Mouse (Mus musculus) cerebellum, postnatal 4 days (tissue): ENCODE data around the gene Ifi203.
"Not testable (repeated sequence)": the region's sequence is repeated elsewhere in the genome, so short reads cannot be mapped to it uniquely, and the experiment has no call there.

Source experiments
- DNase-seq, 2 experiments: peaks; one replicate each; pipeline ENCODE4 v3.0.0; 2022; ENCODE audit warnings: low spot score in 2 of 2, mixed read lengths in 1 of 2

The Ifi203 gene

GRCm38 (mm10) chr1:173941924-173942779, at the start of gene Ifi203, which contains the start of gene Mndal:
Gene Ifi203 (minus strand): TSS chr1:173942672.
Gene Mndal (minus strand): TSS chr1:173942491.
- DNase-seq: not testable (repeated sequence)

- not testable (repeated sequence) for DNase-seq
Observed at GRCm38 (mm10) chr1:173982694-173983305, 40.3 kb upstream of the Ifi203 start, which contains the start of gene Ifi202b. Gene Ifi202b (minus strand): TSS chr1:173982744.

DNA sequence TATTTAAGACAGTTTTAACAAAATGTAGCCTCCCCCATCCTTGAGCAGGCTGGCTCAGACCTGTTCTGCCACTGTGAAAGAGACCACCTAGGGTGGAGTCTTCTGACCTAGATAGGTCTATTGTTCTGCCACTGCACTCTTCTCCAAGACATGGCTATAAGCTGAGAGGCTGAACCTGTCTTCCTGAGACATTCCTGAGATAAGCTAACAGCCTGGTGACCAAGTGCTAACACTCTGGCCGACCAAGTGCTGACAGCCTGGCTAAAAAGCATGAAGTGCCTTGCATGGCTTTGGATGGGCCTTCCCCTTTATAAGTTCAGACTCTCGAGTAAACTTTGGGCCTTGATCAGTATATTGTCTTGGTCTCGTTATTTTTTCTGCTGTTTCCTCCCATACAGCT, 38.6 kb upstream of the Ifi203 start:
- not testable (repeated sequence) for DNase-seq

- DNase-seq: no peak
Observed at GRCm38 (mm10) chr1:173977622-173978021, 35.1 kb upstream of the Ifi203 start.

GRCm38 (mm10) chr1:173973111-173973510, 30.6 kb upstream of the Ifi203 start:
- DNase-seq: no peak

- DNase-seq: not testable (repeated sequence)
Observed at GRCm38 (mm10) chr1:173961491-173961890, 19.0 kb upstream of the Ifi203 start.

- not testable (repeated sequence) for DNase-seq
Observed at GRCm38 (mm10) chr1:173959998-173960397, 17.5 kb upstream of the Ifi203 start.

GRCm38 (mm10) chr1:173955839-173956527, 13.5 kb upstream of the Ifi203 start:
- DNase-seq: not testable (repeated sequence)

GRCm38 (mm10) chr1:173955071-173955796, 12.8 kb upstream of the Ifi203 start:
- DNase-seq: no peak

- DNase-seq: no peak
Observed at GRCm38 (mm10) chr1:173953563-173953962, 11.1 kb upstream of the Ifi203 start.

GRCm38 (mm10) chr1:173949044-173949443, 6.6 kb upstream of the Ifi203 start:
- DNase-seq: not testable (repeated sequence)

- DNase-seq: peak in 1 of 2 experiments; percentile 14
Observed at GRCm38 (mm10) chr1:173942780-173943066, 251 bp upstream of the Ifi203 start.

DNA sequence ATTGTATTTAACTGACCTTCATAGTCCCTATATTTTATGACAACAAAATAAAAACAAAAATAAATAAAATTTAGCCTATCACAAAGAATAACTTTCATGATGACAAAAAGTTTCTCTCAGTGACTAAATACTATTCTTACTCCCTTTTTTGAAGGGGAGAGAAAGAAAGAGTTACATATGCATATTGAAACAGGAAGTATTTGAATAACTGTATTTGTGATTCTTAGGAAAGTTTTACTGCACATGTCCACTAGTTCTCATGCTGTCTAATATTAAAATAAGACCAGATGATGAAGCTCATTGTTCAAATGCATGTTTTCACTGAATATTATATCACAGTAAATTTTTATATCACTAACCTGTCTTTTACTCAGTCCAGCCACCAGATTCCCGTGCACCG, 950 bp downstream of the Ifi203 start:
- DNase-seq: not testable (repeated sequence)

- DNase-seq: not testable (repeated sequence)
Observed at GRCm38 (mm10) chr1:173919279-173919678, 23.2 kb downstream of the Ifi203 start.

- DNase-seq: no peak
Observed at GRCm38 (mm10) chr1:173914559-173914958, 27.9 kb downstream of the Ifi203 start.

DNA sequence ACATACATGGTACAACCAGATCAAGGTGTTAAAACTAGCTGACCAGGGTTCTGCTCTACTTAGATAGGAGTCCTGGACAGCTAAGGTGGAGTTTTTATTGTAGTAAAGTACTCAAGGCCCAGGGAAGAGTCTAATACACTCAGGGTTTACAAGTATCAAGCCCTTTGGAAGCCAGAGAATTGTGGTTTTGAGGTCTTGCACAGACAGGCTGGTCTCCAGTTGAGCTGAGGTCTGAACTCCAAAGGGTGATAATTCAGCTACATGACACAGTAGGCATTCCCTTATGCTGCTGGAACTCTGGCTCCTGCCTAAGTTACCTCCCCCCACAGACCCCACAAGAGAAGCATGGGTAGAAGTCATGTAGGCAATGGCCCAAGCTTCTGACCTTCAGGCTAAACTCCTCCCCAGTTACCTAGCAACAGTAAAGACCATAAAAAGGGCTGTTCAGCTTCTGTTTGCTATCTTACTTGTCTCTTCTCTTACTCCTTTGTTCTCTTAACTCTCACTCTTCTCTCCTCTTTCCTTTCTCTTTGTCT, 29.1 kb downstream of the Ifi203 start:
- not testable (repeated sequence) for DNase-seq

GRCm38 (mm10) chr1:173912548-173913255, 29.8 kb downstream of the Ifi203 start, which contains the start of gene Ifi211:
Gene Ifi211 (minus strand): TSS chr1:173913046.
- DNase-seq: not testable (repeated sequence)

- DNase-seq: no peak
Observed at GRCm38 (mm10) chr1:173911808-173912464, 30.5 kb downstream of the Ifi203 start.

DNA sequence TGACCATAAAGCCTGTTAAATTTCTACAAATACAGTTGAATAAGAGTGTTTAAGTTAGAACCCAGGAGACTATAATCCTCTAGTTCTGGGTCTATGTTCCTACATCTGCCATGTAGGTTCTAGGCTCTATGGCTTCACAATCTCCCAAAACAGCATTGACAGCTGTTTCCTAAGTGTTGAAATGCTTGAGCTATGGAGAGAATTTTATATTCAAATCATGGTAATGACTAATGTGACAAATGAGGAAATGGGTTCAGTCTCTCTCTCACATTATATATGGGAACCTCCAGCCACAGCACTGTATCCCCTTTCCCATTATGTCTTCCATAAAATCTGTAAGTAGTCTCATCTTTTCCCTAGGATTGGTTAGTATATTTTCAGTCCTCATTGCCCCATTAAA, 34.1 kb downstream of the Ifi203 start:
- DNase-seq: not testable (repeated sequence)

- not testable (repeated sequence) for DNase-seq
Observed at GRCm38 (mm10) chr1:173905885-173906284, 36.6 kb downstream of the Ifi203 start.
